Mouse (Mus musculus): ENCODE measurements around the gene Arhgap33. TPM values are rescaled to one million over a fixed set of nuclear protein-coding genes. Genes with fewer than 3 reads are reported as not detected.
"Not testable (repeated sequence)": the region's sequence is repeated elsewhere in the genome, so short reads cannot be mapped to it uniquely, and the experiment has no call there.

Gene Arhgap33
- polyA plus RNA-seq, 1 experiment from 2014 or later, result 13.2 TPM

- H3K27ac ChIP-seq (ENCODE audit: low read length); ATAC-seq (ENCODE audit: insufficient number of reproducible peaks, insufficient read depth, low FRiP score, low read depth); H3K27me3 ChIP-seq (ENCODE audit: control insufficient read depth, insufficient read depth, low read length); H3K36me3 ChIP-seq (ENCODE audit: control insufficient read depth, insufficient read depth, low read length); H3K4me3 ChIP-seq (ENCODE audit: low read depth, low read length); H3K4me1 ChIP-seq (ENCODE audit: control insufficient read depth, insufficient read depth, low read length); H3K4me2 ChIP-seq (replicated peaks; ENCODE audit: low read depth, low read length); H3K9me3 ChIP-seq (ENCODE audit: control insufficient read depth, low read depth, low read length); H3K9ac ChIP-seq (replicated peaks; ENCODE audit: low read depth, low read length): not testable (repeated sequence)
- 82% methylated on average over 5 of the region's 5 CpGs for WGBS
Measured at GRCm38 (mm10) chr7:30501159-30501558, 33.7 kb downstream of the Arhgap33 start.

- ATAC-seq (ENCODE audit: insufficient number of reproducible peaks, insufficient read depth, low FRiP score, low read depth); H3K9ac ChIP-seq (replicated peaks; ENCODE audit: low read depth, low read length); H3K4me2 ChIP-seq (replicated peaks; ENCODE audit: low read depth, low read length); H3K9me3 ChIP-seq (ENCODE audit: control insufficient read depth, low read depth, low read length); H3K4me1 ChIP-seq (ENCODE audit: control insufficient read depth, insufficient read depth, low read length); H3K4me3 ChIP-seq (ENCODE audit: low read depth, low read length); H3K27me3 ChIP-seq (ENCODE audit: control insufficient read depth, insufficient read depth, low read length); H3K27ac ChIP-seq (ENCODE audit: low read length); H3K36me3 ChIP-seq (ENCODE audit: control insufficient read depth, insufficient read depth, low read length): not testable (repeated sequence)
- 47% methylated on average over 5 of the region's 5 CpGs for WGBS
Measured at GRCm38 (mm10) chr7:30495506-30496042, 39.3 kb downstream of the Arhgap33 start.

- H3K4me2 ChIP-seq (replicated peaks; ENCODE audit: low read depth, low read length), result no peak within 1 kb of the TSS
- no peaks in the 10 kb centered on the region for H3K36me3 ChIP-seq (ENCODE audit: control insufficient read depth, insufficient read depth, low read length)
- no peaks in the 10 kb centered on the region for H3K9me3 ChIP-seq (ENCODE audit: control insufficient read depth, low read depth, low read length)
- no peak within 1 kb of the TSS for H3K4me3 ChIP-seq (ENCODE audit: low read depth, low read length)
- 44% methylated on average over 11 of the region's 11 CpGs for WGBS
- H3K27ac ChIP-seq (ENCODE audit: low read length), result no peak within 1 kb of the TSS
- H3K4me1 ChIP-seq (ENCODE audit: control insufficient read depth, insufficient read depth, low read length), result no peaks in the 10 kb centered on the region
- peak; percentile 53; the same call in 1 of the 2 replicates for ATAC-seq (ENCODE audit: insufficient number of reproducible peaks, insufficient read depth, low FRiP score, low read depth)
- no peak within 1 kb of the TSS for H3K9ac ChIP-seq (replicated peaks; ENCODE audit: low read depth, low read length)
- no peaks in the 10 kb centered on the region for H3K27me3 ChIP-seq (ENCODE audit: control insufficient read depth, insufficient read depth, low read length)
Measured at GRCm38 (mm10) chr7:30493401-30493931, 41.4 kb downstream of the Arhgap33 start, which contains the start of gene Prodh2. Gene Prodh2 (plus strand): TSS chr7:30493622.

- no peaks in the 10 kb centered on the region for H3K27me3 ChIP-seq (ENCODE audit: control insufficient read depth, insufficient read depth, low read length)
- H3K4me3 ChIP-seq (ENCODE audit: low read depth, low read length), result no peak overlapping the region
- H3K9me3 ChIP-seq (ENCODE audit: control insufficient read depth, low read depth, low read length), result no peaks in the 10 kb centered on the region
- WGBS, result 18% methylated on average over 4 of the region's 4 CpGs
- H3K9ac ChIP-seq (replicated peaks; ENCODE audit: low read depth, low read length), result no peak overlapping the region
- H3K36me3 ChIP-seq (ENCODE audit: control insufficient read depth, insufficient read depth, low read length), result no peaks in the 10 kb centered on the region
- H3K27ac ChIP-seq (ENCODE audit: low read length), result no peak overlapping the region
- H3K4me2 ChIP-seq (replicated peaks; ENCODE audit: low read depth, low read length), result no peak overlapping the region
- no peaks in the 10 kb centered on the region for H3K4me1 ChIP-seq (ENCODE audit: control insufficient read depth, insufficient read depth, low read length)
- ATAC-seq (ENCODE audit: insufficient number of reproducible peaks, insufficient read depth, low FRiP score, low read depth), result no peak
Measured at GRCm38 (mm10) chr7:30492765-30493164, 42.1 kb downstream of the Arhgap33 start.

- Histone ChIP-seq H3K36me3 (ENCODE audit: control insufficient read depth, insufficient read depth, low read length) (no peaks in the 10 kb centered on the region), H3K4me2 (replicated peaks; ENCODE audit: low read depth, low read length) (no peak overlapping the region), H3K4me3 (ENCODE audit: low read depth, low read length) (no peak overlapping the region), H3K9me3 (ENCODE audit: control insufficient read depth, low read depth, low read length) (no peaks in the 10 kb centered on the region), H3K4me1 (ENCODE audit: control insufficient read depth, insufficient read depth, low read length) (no peaks in the 10 kb centered on the region), H3K9ac (replicated peaks; ENCODE audit: low read depth, low read length) (no peak overlapping the region), H3K27ac (ENCODE audit: low read length) (no peak overlapping the region), H3K27me3 (ENCODE audit: control insufficient read depth, insufficient read depth, low read length) (no peaks in the 10 kb centered on the region)
- no peak for ATAC-seq (ENCODE audit: insufficient number of reproducible peaks, insufficient read depth, low FRiP score, low read depth)
- WGBS, result 14% methylated on average over 6 of the region's 6 CpGs
Measured at GRCm38 (mm10) chr7:30490957-30491307, 43.9 kb downstream of the Arhgap33 start.

- Histone ChIP-seq H3K4me3 (ENCODE audit: low read depth, low read length) (no peak overlapping the region), H3K4me1 (ENCODE audit: control insufficient read depth, insufficient read depth, low read length) (no peaks in the 10 kb centered on the region), H3K9me3 (ENCODE audit: control insufficient read depth, low read depth, low read length) (no peaks in the 10 kb centered on the region), H3K36me3 (ENCODE audit: control insufficient read depth, insufficient read depth, low read length) (no peaks in the 10 kb centered on the region), H3K27ac (ENCODE audit: low read length) (no peak overlapping the region), H3K9ac (replicated peaks; ENCODE audit: low read depth, low read length) (no peak overlapping the region), H3K27me3 (ENCODE audit: control insufficient read depth, insufficient read depth, low read length) (no peaks in the 10 kb centered on the region), H3K4me2 (replicated peaks; ENCODE audit: low read depth, low read length) (no peak overlapping the region)
- no peak for ATAC-seq (ENCODE audit: insufficient number of reproducible peaks, insufficient read depth, low FRiP score, low read depth)
- WGBS, result 27% methylated on average over 16 of the region's 16 CpGs
Measured at GRCm38 (mm10) chr7:30490251-30490956, 44.5 kb downstream of the Arhgap33 start.

- H3K9ac ChIP-seq (replicated peaks; ENCODE audit: low read depth, low read length), result no peak overlapping the region
- no peaks in the 10 kb centered on the region for H3K9me3 ChIP-seq (ENCODE audit: control insufficient read depth, low read depth, low read length)
- WGBS, result 15% methylated on average over 8 of the region's 8 CpGs
- H3K4me2 ChIP-seq (replicated peaks; ENCODE audit: low read depth, low read length), result no peak overlapping the region
- H3K27ac ChIP-seq (ENCODE audit: low read length), result no peak overlapping the region
- no peak overlapping the region for H3K4me3 ChIP-seq (ENCODE audit: low read depth, low read length)
- no peaks in the 10 kb centered on the region for H3K4me1 ChIP-seq (ENCODE audit: control insufficient read depth, insufficient read depth, low read length)
- H3K27me3 ChIP-seq (ENCODE audit: control insufficient read depth, insufficient read depth, low read length), result no peaks in the 10 kb centered on the region
- H3K36me3 ChIP-seq (ENCODE audit: control insufficient read depth, insufficient read depth, low read length), result no peaks in the 10 kb centered on the region
- no peak for ATAC-seq (ENCODE audit: insufficient number of reproducible peaks, insufficient read depth, low FRiP score, low read depth)
Measured at GRCm38 (mm10) chr7:30484250-30484649, 50.6 kb downstream of the Arhgap33 start.

- H3K4me1 ChIP-seq (ENCODE audit: control insufficient read depth, insufficient read depth, low read length), result peaks cover 5% of the 10 kb centered on the region; the same call in 1 of the 2 replicates
- ATAC-seq (ENCODE audit: insufficient number of reproducible peaks, insufficient read depth, low FRiP score, low read depth), result no peak
- no peaks in the 10 kb centered on the region for H3K27me3 ChIP-seq (ENCODE audit: control insufficient read depth, insufficient read depth, low read length)
- 6% methylated on average over 31 of the region's 32 CpGs for WGBS
- peak overlapping the region; percentile 15; the same call in 1 of the 2 replicates for H3K4me3 ChIP-seq (ENCODE audit: low read depth, low read length)
- no peak overlapping the region for H3K9ac ChIP-seq (replicated peaks; ENCODE audit: low read depth, low read length)
- H3K36me3 ChIP-seq (ENCODE audit: control insufficient read depth, insufficient read depth, low read length), result no peaks in the 10 kb centered on the region
- no peak overlapping the region for H3K27ac ChIP-seq (ENCODE audit: low read length)
- H3K4me2 ChIP-seq (replicated peaks; ENCODE audit: low read depth, low read length), result peak overlapping the region; percentile 24
- no peaks in the 10 kb centered on the region for H3K9me3 ChIP-seq (ENCODE audit: control insufficient read depth, low read depth, low read length)
Measured at GRCm38 (mm10) chr7:30477415-30478381, 57.2 kb downstream of the Arhgap33 start.

All from stomach, embryonic 14.5 days (tissue).